Mouse (Mus musculus): Measurements from ENCODE around the gene Phf13.
A peak's percentile ranks its signal among the peaks of the same experiment; 100 is the strongest.
"Not testable (repeated sequence)": the region's sequence is repeated elsewhere in the genome, so short reads cannot be mapped to it uniquely, and the experiment has no call there.

Phf13 gene

GRCm38 (mm10) chr4:151996173-151996950, at the start of gene Phf13:
Phf13 (minus strand) TSS chr4:151996258.
- peak; percentile 97 for DNase-seq (ENCODE audit: low spot score)

GRCm38 (mm10) chr4:152044609-152045008, 48.6 kb upstream of the Phf13 start:
- DNase-seq (ENCODE audit: low spot score), result no peak

GRCm38 (mm10) chr4:152043171-152043570, 47.1 kb upstream of the Phf13 start:
- no peak for DNase-seq (ENCODE audit: low spot score)

GRCm38 (mm10) chr4:152041924-152042641, 46.0 kb upstream of the Phf13 start:
- no peak for DNase-seq (ENCODE audit: low spot score)

- DNase-seq (ENCODE audit: low spot score), result no peak
These were observed 43.8 kb upstream of the Phf13 start for GRCm38 (mm10) chr4:152039831-152040310.

- peak; percentile 78 for DNase-seq (ENCODE audit: low spot score)
These were observed 43.1 kb upstream of the Phf13 start, which contains the start of gene Nol9 for GRCm38 (mm10) chr4:152038985-152039830. Nol9 (plus strand) TSS chr4:152039321.

- DNase-seq (ENCODE audit: low spot score), result no peak
These were observed 42.3 kb upstream of the Phf13 start, which contains the start of gene Tas1r1 for GRCm38 (mm10) chr4:152038225-152038984. Tas1r1 (minus strand) TSS chr4:152038568.

GRCm38 (mm10) chr4:152036464-152036863, 40.4 kb upstream of the Phf13 start:
- not testable (repeated sequence) for DNase-seq (ENCODE audit: low spot score)

- no peak for DNase-seq (ENCODE audit: low spot score)
These were observed 36.9 kb upstream of the Phf13 start for GRCm38 (mm10) chr4:152032922-152033321.

GRCm38 (mm10) chr4:152029997-152030396, 33.9 kb upstream of the Phf13 start:
- no peak for DNase-seq (ENCODE audit: low spot score)

GRCm38 (mm10) chr4:152029087-152029486, 33.0 kb upstream of the Phf13 start:
- no peak for DNase-seq (ENCODE audit: low spot score)

- no peak for DNase-seq (ENCODE audit: low spot score)
These were observed 32.4 kb upstream of the Phf13 start for GRCm38 (mm10) chr4:152028456-152028855.

GRCm38 (mm10) chr4:152027524-152027923, 31.5 kb upstream of the Phf13 start, which contains the start of gene Zbtb48:
Zbtb48 (minus strand) TSS chr4:152027671.
- DNase-seq (ENCODE audit: low spot score), result peak; percentile 77

GRCm38 (mm10) chr4:152026751-152027508, 30.9 kb upstream of the Phf13 start:
- no peak for DNase-seq (ENCODE audit: low spot score)

- no peak for DNase-seq (ENCODE audit: low spot score)
These were observed 28.5 kb upstream of the Phf13 start for GRCm38 (mm10) chr4:152024525-152024924.

GRCm38 (mm10) chr4:152022506-152022905, 26.4 kb upstream of the Phf13 start:
- DNase-seq (ENCODE audit: low spot score), result no peak

GRCm38 (mm10) chr4:152021568-152022097, 25.6 kb upstream of the Phf13 start:
- no peak for DNase-seq (ENCODE audit: low spot score)

GRCm38 (mm10) chr4:152020024-152020423, 24.0 kb upstream of the Phf13 start:
- DNase-seq (ENCODE audit: low spot score), result no peak

GRCm38 (mm10) chr4:152019073-152019472, 23.0 kb upstream of the Phf13 start:
- DNase-seq (ENCODE audit: low spot score), result no peak

Measured in urinary bladder, postnatal 10 days (tissue).